Mouse (Mus musculus): ENCODE data around the gene Slc16a13. TPM values are rescaled to one million over a fixed set of nuclear protein-coding genes. Genes with fewer than 3 reads are reported as not detected.
"Not testable (repeated sequence)": the region's sequence is repeated elsewhere in the genome, so short reads cannot be mapped to it uniquely, and the experiment has no call there.

Gene Slc16a13
- polyA plus RNA-seq, 2 experiments: 3.2 to 3.8 TPM

- H3K9ac ChIP-seq (replicated peaks): no peak overlapping the region
- DNase-seq (ENCODE audit: low read depth in 3 of 3, low spot score in 3 of 3): no peak
- no peaks in the 10 kb centered on the region for H3K27me3 ChIP-seq (ENCODE audit: control insufficient read depth, insufficient read depth, low read length)
- no peak overlapping the region for H3K27ac ChIP-seq
- H3K4me2 ChIP-seq (ENCODE audit: low read depth): no peak overlapping the region
- no peak overlapping the region for H3K4me3 ChIP-seq (ENCODE audit: insufficient read depth in 1 of 2, low read depth in 2 of 2, low read length in 2 of 2)
- TF ChIP-seq CTCF (IDR thresholded peaks at IDR 0.05; ENCODE audit: low read depth) (no peak), EP300 (IDR thresholded peaks at IDR 0.05; ENCODE audit: low read depth) (no peak)
- H3K9me3 ChIP-seq (ENCODE audit: control insufficient read depth, low read length): no peaks in the 10 kb centered on the region
- WGBS (ENCODE audit: insufficient replicate concordance): 67% methylated on average over 7 of the region's 7 CpGs
- H3K4me1 ChIP-seq (replicated peaks; ENCODE audit: control insufficient read depth in 2 of 2, insufficient read depth in 2 of 2, low read length in 1 of 2): no peaks in the 10 kb centered on the region
- no peaks in the 10 kb centered on the region for H3K36me3 ChIP-seq (replicated peaks; ENCODE audit: control insufficient read depth, insufficient read depth, low read depth)
- no peak for ATAC-seq (ENCODE audit: insufficient read depth)
Observed at GRCm38 (mm10) chr11:70170291-70170690, 50.6 kb downstream of the Slc16a13 start.

GRCm38 (mm10) chr11:70169471-70169870, 51.4 kb downstream of the Slc16a13 start:
- ATAC-seq (ENCODE audit: insufficient read depth); H3K9me3 ChIP-seq (ENCODE audit: control insufficient read depth, low read length); H3K36me3 ChIP-seq (replicated peaks; ENCODE audit: control insufficient read depth, insufficient read depth, low read depth); H3K4me2 ChIP-seq (ENCODE audit: low read depth); H3K4me1 ChIP-seq (replicated peaks; ENCODE audit: control insufficient read depth in 2 of 2, insufficient read depth in 2 of 2, low read length in 1 of 2); H3K27ac ChIP-seq; H3K9ac ChIP-seq (replicated peaks); H3K27me3 ChIP-seq (ENCODE audit: control insufficient read depth, insufficient read depth, low read length); H3K4me3 ChIP-seq (ENCODE audit: insufficient read depth in 1 of 2, low read depth in 2 of 2, low read length in 2 of 2); DNase-seq (ENCODE audit: low read depth in 3 of 3, low spot score in 3 of 3): not testable (repeated sequence)
- 65% methylated on average over 7 of the region's 7 CpGs for WGBS (ENCODE audit: insufficient replicate concordance)

GRCm38 (mm10) chr11:70168136-70168535, 52.7 kb downstream of the Slc16a13 start:
- no peak for ATAC-seq (ENCODE audit: insufficient read depth)
- no peaks in the 10 kb centered on the region for H3K9me3 ChIP-seq (ENCODE audit: control insufficient read depth, low read length)
- H3K9ac ChIP-seq (replicated peaks): no peak overlapping the region
- no peaks in the 10 kb centered on the region for H3K36me3 ChIP-seq (replicated peaks; ENCODE audit: control insufficient read depth, insufficient read depth, low read depth)
- no peaks in the 10 kb centered on the region for H3K27me3 ChIP-seq (ENCODE audit: control insufficient read depth, insufficient read depth, low read length)
- no peak overlapping the region for H3K27ac ChIP-seq
- no peak for TF ChIP-seq CTCF (IDR thresholded peaks at IDR 0.05; ENCODE audit: low read depth)
- no peak for TF ChIP-seq EP300 (IDR thresholded peaks at IDR 0.05; ENCODE audit: low read depth)
- WGBS (ENCODE audit: insufficient replicate concordance): 53% methylated on average over 7 of the region's 7 CpGs
- H3K4me3 ChIP-seq (ENCODE audit: insufficient read depth in 1 of 2, low read depth in 2 of 2, low read length in 2 of 2): no peak overlapping the region
- DNase-seq (ENCODE audit: low read depth in 3 of 3, low spot score in 3 of 3): no peak
- no peak overlapping the region for H3K4me2 ChIP-seq (ENCODE audit: low read depth)
- no peaks in the 10 kb centered on the region for H3K4me1 ChIP-seq (replicated peaks; ENCODE audit: control insufficient read depth in 2 of 2, insufficient read depth in 2 of 2, low read length in 1 of 2)

MicroRNAs encoded within 50 kb of the gene (microRNA counts, 519-probe panel; counts per million panel counts)
- microRNA mmu-miR-195 (69.9 counts per million), microRNA mmu-miR-497 (69.9 counts per million)

Small RNAs within 50 kb of the gene (microRNA-seq; reads per million reads assigned to microRNA genes)
- gene Mir195a (380 reads per million, percentile 63 among the genes with 10 or more reads in this experiment), gene Mir497 (not detected), gene Mir497b (not detected)

Other genes starting within 250 kb of the Slc16a13 start
- gene Ctdnep1, start 239.9 kb downstream of the Slc16a13 start, polyA plus RNA-seq (2012; rRNA removed): 23.6 and 32.3 TPM in 2 replicates
- 9.7 and 10.7 TPM in 2 replicates for gene Ctdnep1, start 239.9 kb downstream of the Slc16a13 start, polyA plus RNA-seq (2014; fragmentation: Nextera tagmentation; extraction: Ambion mirVana)
- 44.0 and 46.1 TPM in 2 replicates for gene Elp5, start 238.5 kb downstream of the Slc16a13 start, polyA plus RNA-seq (2012; rRNA removed)
- 70.2 and 74.0 TPM in 2 replicates for gene Elp5, start 238.5 kb downstream of the Slc16a13 start, polyA plus RNA-seq (2014; fragmentation: Nextera tagmentation; extraction: Ambion mirVana)
- gene Gabarap, start 229.9 kb downstream of the Slc16a13 start, polyA plus RNA-seq (2012; rRNA removed): 134 and 140 TPM in 2 replicates
- gene Gabarap, start 229.9 kb downstream of the Slc16a13 start, polyA plus RNA-seq (2014; fragmentation: Nextera tagmentation; extraction: Ambion mirVana): 296 and 300 TPM in 2 replicates
- gene Phf23, start 225.3 kb downstream of the Slc16a13 start, polyA plus RNA-seq (2012; rRNA removed): 10.8 and 14.8 TPM in 2 replicates
- gene Phf23, start 225.3 kb downstream of the Slc16a13 start, polyA plus RNA-seq (2014; fragmentation: Nextera tagmentation; extraction: Ambion mirVana): 11.9 and 12.1 TPM in 2 replicates
- gene Dvl2, start 220.5 kb downstream of the Slc16a13 start, polyA plus RNA-seq (2012; rRNA removed): 4.2 and 4.6 TPM in 2 replicates
- gene Dvl2, start 220.5 kb downstream of the Slc16a13 start, polyA plus RNA-seq (2014; fragmentation: Nextera tagmentation; extraction: Ambion mirVana): 3.4 and 4.2 TPM in 2 replicates
- gene Acadvl, start 205.7 kb downstream of the Slc16a13 start, polyA plus RNA-seq (2012; rRNA removed): 27.8 and 40.6 TPM in 2 replicates
- 84.1 and 98.1 TPM in 2 replicates for gene Acadvl, start 205.7 kb downstream of the Slc16a13 start, polyA plus RNA-seq (2014; fragmentation: Nextera tagmentation; extraction: Ambion mirVana)
- 1.5 and 1.9 TPM in 2 replicates for gene Dlg4, start 204.1 kb downstream of the Slc16a13 start, polyA plus RNA-seq (2012; rRNA removed)
- 0.33 and 0.54 TPM in 2 replicates for gene Dlg4, start 204.1 kb downstream of the Slc16a13 start, polyA plus RNA-seq (2014; fragmentation: Nextera tagmentation; extraction: Ambion mirVana)
- gene Asgr1, start 167.0 kb downstream of the Slc16a13 start, polyA plus RNA-seq (2012; rRNA removed): 1.3 TPM in 2 replicates
- gene Asgr1, start 167.0 kb downstream of the Slc16a13 start, polyA plus RNA-seq (2014; fragmentation: Nextera tagmentation; extraction: Ambion mirVana): 2.6 and 4.1 TPM in 2 replicates
- gene Asgr2, start 128.4 kb downstream of the Slc16a13 start, polyA plus RNA-seq (2012; rRNA removed): 10.0 and 11.5 TPM in 2 replicates
- gene Asgr2, start 128.4 kb downstream of the Slc16a13 start, polyA plus RNA-seq (2014; fragmentation: Nextera tagmentation; extraction: Ambion mirVana): 9.0 and 10.6 TPM in 2 replicates
- gene Mgl2, start 90.7 kb downstream of the Slc16a13 start, polyA plus RNA-seq (2012; rRNA removed): 1.1 and 1.2 TPM in 2 replicates
- 1.9 and 2.2 TPM in 2 replicates for gene Mgl2, start 90.7 kb downstream of the Slc16a13 start, polyA plus RNA-seq (2014; fragmentation: Nextera tagmentation; extraction: Ambion mirVana)
- gene Clec10a, start 64.9 kb downstream of the Slc16a13 start, polyA plus RNA-seq (2012; rRNA removed): 0.25 and 0.34 TPM in 2 replicates
- 0.16 and 0.76 TPM in 2 replicates for gene Clec10a, start 64.9 kb downstream of the Slc16a13 start, polyA plus RNA-seq (2014; fragmentation: Nextera tagmentation; extraction: Ambion mirVana)
- 0.52 and 0.79 TPM in 2 replicates for gene Slc16a11, start 8.3 kb downstream of the Slc16a13 start, polyA plus RNA-seq (2012; rRNA removed)
- gene Slc16a11, start 8.3 kb downstream of the Slc16a13 start, polyA plus RNA-seq (2014; fragmentation: Nextera tagmentation; extraction: Ambion mirVana): 0.47 TPM in 2 replicates
- 1.0 TPM in 2 replicates for gene Bcl6b, start 8.7 kb upstream of the Slc16a13 start, polyA plus RNA-seq (2012; rRNA removed)
- 1.0 and 2.5 TPM in 2 replicates for gene Bcl6b, start 8.7 kb upstream of the Slc16a13 start, polyA plus RNA-seq (2014; fragmentation: Nextera tagmentation; extraction: Ambion mirVana)
- gene 0610010K14Rik, start 16.9 kb upstream of the Slc16a13 start, polyA plus RNA-seq (2012; rRNA removed): 53.3 and 56.1 TPM in 2 replicates
- gene 0610010K14Rik, start 16.9 kb upstream of the Slc16a13 start, polyA plus RNA-seq (2014; fragmentation: Nextera tagmentation; extraction: Ambion mirVana): 78.4 and 79.8 TPM in 2 replicates
- gene Gm21988, start 18.8 kb upstream of the Slc16a13 start, polyA plus RNA-seq (2012; rRNA removed): 4.5 and 4.8 TPM in 2 replicates
- 4.2 and 4.4 TPM in 2 replicates for gene Gm21988, start 18.8 kb upstream of the Slc16a13 start, polyA plus RNA-seq (2014; fragmentation: Nextera tagmentation; extraction: Ambion mirVana)
- 29.9 and 41.0 TPM in 2 replicates for gene Rnasek, start 18.8 kb upstream of the Slc16a13 start, polyA plus RNA-seq (2012; rRNA removed)
- 124 and 143 TPM in 2 replicates for gene Rnasek, start 18.8 kb upstream of the Slc16a13 start, polyA plus RNA-seq (2014; fragmentation: Nextera tagmentation; extraction: Ambion mirVana)
- gene Alox12, start 34.3 kb upstream of the Slc16a13 start, polyA plus RNA-seq (2012; rRNA removed): 9.9 and 11.2 TPM in 2 replicates
- 13.6 and 16.9 TPM in 2 replicates for gene Alox12, start 34.3 kb upstream of the Slc16a13 start, polyA plus RNA-seq (2014; fragmentation: Nextera tagmentation; extraction: Ambion mirVana)
- 0.05 and 0.06 TPM in 2 replicates for gene Alox12e, start 101.6 kb upstream of the Slc16a13 start, polyA plus RNA-seq (2012; rRNA removed)
- 0.10 TPM in 1 of 2 replicates, not detected in the other for gene Alox12e, start 101.6 kb upstream of the Slc16a13 start, polyA plus RNA-seq (2014; fragmentation: Nextera tagmentation; extraction: Ambion mirVana)
- gene Alox15, start 131.0 kb upstream of the Slc16a13 start, polyA plus RNA-seq (2012; rRNA removed): 0.78 and 1.3 TPM in 2 replicates
- 0.66 and 0.91 TPM in 2 replicates for gene Alox15, start 131.0 kb upstream of the Slc16a13 start, polyA plus RNA-seq (2014; fragmentation: Nextera tagmentation; extraction: Ambion mirVana)
- 9.6 and 9.8 TPM in 2 replicates for gene Pelp1, start 189.0 kb upstream of the Slc16a13 start, polyA plus RNA-seq (2012; rRNA removed)
- 12.1 and 13.8 TPM in 2 replicates for gene Pelp1, start 189.0 kb upstream of the Slc16a13 start, polyA plus RNA-seq (2014; fragmentation: Nextera tagmentation; extraction: Ambion mirVana)
- gene Arrb2, start 211.6 kb upstream of the Slc16a13 start, polyA plus RNA-seq (2012; rRNA removed): 17.8 and 19.4 TPM in 2 replicates
- 9.8 and 11.0 TPM in 2 replicates for gene Arrb2, start 211.6 kb upstream of the Slc16a13 start, polyA plus RNA-seq (2014; fragmentation: Nextera tagmentation; extraction: Ambion mirVana)
- 11.9 and 12.8 TPM in 2 replicates for gene Med11, start 230.9 kb upstream of the Slc16a13 start, polyA plus RNA-seq (2012; rRNA removed)
- gene Med11, start 230.9 kb upstream of the Slc16a13 start, polyA plus RNA-seq (2014; fragmentation: Nextera tagmentation; extraction: Ambion mirVana): 17.0 and 20.0 TPM in 2 replicates
- 0.28 and 0.31 TPM in 2 replicates for gene Zmynd15, start 238.4 kb upstream of the Slc16a13 start, polyA plus RNA-seq (2012; rRNA removed)
- gene Zmynd15, start 238.4 kb upstream of the Slc16a13 start, polyA plus RNA-seq (2014; fragmentation: Nextera tagmentation; extraction: Ambion mirVana): 0.10 and 0.29 TPM in 2 replicates
- gene Cxcl16, start 238.9 kb upstream of the Slc16a13 start, polyA plus RNA-seq (2012; rRNA removed): 0.94 and 1.1 TPM in 2 replicates
- gene Cxcl16, start 238.9 kb upstream of the Slc16a13 start, polyA plus RNA-seq (2014; fragmentation: Nextera tagmentation; extraction: Ambion mirVana): 0.79 and 1.5 TPM in 2 replicates

Measured in liver, embryonic 14.5 days (tissue).